Mouse (Mus musculus): ENCODE measurements around the gene Mon1a.

- TF ChIP-seq POLR2A (IDR thresholded peaks at IDR 0.05; ENCODE audit: borderline replicate concordance, control insufficient read depth, low read depth, low read length) (no peak), CTCF (IDR thresholded peaks at IDR 0.05; ENCODE audit: control insufficient read depth, insufficient read depth, low read length) (peak; percentile 93)
Observed at GRCm38 (mm10) chr9:107904726-107905125, 16.8 kb downstream of the Mon1a start.
